Mouse (Mus musculus) neural tube, embryonic 13.5 days (tissue): ENCODE measurements at regions not wholly inside any gene's neighbourhood (a gene's known extent, or its start where the extent isn't known, plus 50 kb on each side); places are given as distances from the start of the nearest gene placed in this dataset.
A peak's percentile ranks its signal among the peaks of the same experiment; 100 is the strongest.

Source experiments
- ATAC-seq: fragments of 200-750 bp; cut with Nextera tagmentation; 2 replicates; pipeline ENCODE4 v1.8.0; 2017; ENCODE audit warnings: low read depth, mild to moderate bottlenecking, moderate TSS enrichment, moderate library complexity
- H3K27ac ChIP-seq: fragments of 300-500 bp; sonication (generic); replicated peaks from 2 replicates; pipeline ENCODE4 v1.5.1; 2015; ENCODE audit warnings: moderate library complexity, mild to moderate bottlenecking, inconsistent platforms
- H3K27me3 ChIP-seq: fragments of 300-500 bp; sonication (generic); 2 replicates; pipeline ENCODE4 v1.6.1; 2015; ENCODE audit warnings: mild to moderate bottlenecking, inconsistent platforms
- H3K36me3 ChIP-seq: fragments of 300-500 bp; sonication (generic); 2 replicates; pipeline ENCODE4 v1.6.1; 2015; ENCODE audit warnings: mild to moderate bottlenecking, inconsistent platforms
- H3K4me1 ChIP-seq: fragments of 300-500 bp; sonication (generic); replicated peaks from 2 replicates; pipeline ENCODE4 v1.6.1; 2015; ENCODE audit warnings: inconsistent platforms
- H3K4me2 ChIP-seq: fragments of 300-500 bp; sonication (generic); 2 replicates; pipeline ENCODE4 v1.6.1; 2015; ENCODE audit warnings: inconsistent platforms, mild to moderate bottlenecking, moderate library complexity
- H3K4me3 ChIP-seq: fragments of 300-500 bp; sonication (generic); 2 replicates; pipeline ENCODE4 v1.5.1; 2015; ENCODE audit warnings: mild to moderate bottlenecking, inconsistent platforms
- H3K9ac ChIP-seq: fragments of 300-500 bp; sonication (generic); 2 replicates; pipeline ENCODE4 v1.6.1; 2015; ENCODE audit warnings: moderate library complexity, mild to moderate bottlenecking, inconsistent platforms
- H3K9me3 ChIP-seq: fragments of 300-500 bp; sonication (generic); 2 replicates; pipeline ENCODE4 v1.6.1; 2016; ENCODE audit warnings: inconsistent platforms
- WGBS: fragments of 180-500 bp; shearing (Covaris S2); methylation state at CpG from one replicate; pipeline ENCODE4 v1.1.7; 2015; 5-methylcytosine and 5-hydroxymethylcytosine counted together

GRCm38 (mm10) chr3:34521357-34522053 is 128.7 kb upstream of the Sox2 start:
- Histone ChIP-seq H3K27me3 (no peaks in the 10 kb centered on the region), H3K9me3 (0 out of 2 replicates have a peak, but pooled peaks cover 2% of the 10 kb centered on the region), H3K4me1 (peaks cover 8% of the 10 kb centered on the region; the same call in 1 of the 2 replicates), H3K9ac (no peak overlapping the region), H3K4me2 (no peak overlapping the region), H3K4me3 (no peak overlapping the region), H3K27ac (no peak overlapping the region), H3K36me3 (no peaks in the 10 kb centered on the region)
- WGBS: 76% methylated on average over 14 of the region's 14 CpGs
- 0 out of 2 replicates have a peak, but pooled peaks have one; percentile 53 for ATAC-seq

- H3K36me3 ChIP-seq: peaks cover 4% of the 10 kb centered on the region; the same call in 1 of the 2 replicates
- no peak overlapping the region for H3K4me3 ChIP-seq
- H3K9ac ChIP-seq: no peak overlapping the region
- H3K4me2 ChIP-seq: no peak overlapping the region
- no peak for ATAC-seq
- H3K4me1 ChIP-seq: no peaks in the 10 kb centered on the region
- H3K27ac ChIP-seq: no peak overlapping the region
- H3K9me3 ChIP-seq: peaks cover 9% of the 10 kb centered on the region; the same call in 1 of the 2 replicates
- peaks cover 4% of the 10 kb centered on the region; the same call in 1 of the 2 replicates for H3K27me3 ChIP-seq
- 90% methylated on average over 13 of the region's 13 CpGs for WGBS
These were observed 137.6 kb upstream of the Sox2 start for GRCm38 (mm10) chr3:34512503-34513145.

- Histone ChIP-seq H3K27me3 (peaks cover 13% of the 10 kb centered on the region), H3K9ac (no peak overlapping the region), H3K4me1 (no peaks in the 10 kb centered on the region), H3K9me3 (peaks cover 9% of the 10 kb centered on the region; the same call in 1 of the 2 replicates), H3K36me3 (peaks cover 4% of the 10 kb centered on the region; the same call in 1 of the 2 replicates), H3K4me2 (no peak overlapping the region), H3K4me3 (no peak overlapping the region), H3K27ac (no peak overlapping the region)
- ATAC-seq: no peak
- 85% methylated on average over 4 of the region's 4 CpGs for WGBS
These were observed 139.5 kb upstream of the Sox2 start for GRCm38 (mm10) chr3:34510723-34511122.

GRCm38 (mm10) chr3:34509160-34509559 is 141.0 kb upstream of the Sox2 start:
- no peak overlapping the region for H3K27ac ChIP-seq
- no peak overlapping the region for H3K4me2 ChIP-seq
- WGBS: 47% methylated on average over 5 of the region's 5 CpGs
- no peak for ATAC-seq
- peaks cover 13% of the 10 kb centered on the region for H3K27me3 ChIP-seq
- no peak overlapping the region for H3K4me3 ChIP-seq
- H3K9ac ChIP-seq: no peak overlapping the region
- peaks cover 11% of the 10 kb centered on the region for H3K4me1 ChIP-seq
- H3K36me3 ChIP-seq: no peaks in the 10 kb centered on the region
- H3K9me3 ChIP-seq: 0 out of 2 replicates have a peak, but pooled peaks cover 3% of the 10 kb centered on the region

GRCm38 (mm10) chr3:34504573-34504894 is 145.7 kb upstream of the Sox2 start:
- Histone ChIP-seq H3K36me3 (no peaks in the 10 kb centered on the region), H3K9ac (no peak overlapping the region), H3K9me3 (no peaks in the 10 kb centered on the region), H3K27me3 (peaks cover 27% of the 10 kb centered on the region), H3K4me1 (peaks cover 18% of the 10 kb centered on the region), H3K4me3 (no peak overlapping the region), H3K4me2 (no peak overlapping the region), H3K27ac (no peak overlapping the region)
- WGBS: 9% methylated on average over 3 of the region's 3 CpGs
- peak; percentile 75 for ATAC-seq

- no peak overlapping the region for H3K27ac ChIP-seq
- H3K4me3 ChIP-seq: no peak overlapping the region
- H3K27me3 ChIP-seq: peaks cover 30% of the 10 kb centered on the region
- WGBS: 35% methylated on average over 13 of the region's 13 CpGs
- 0 out of 2 replicates have a peak overlapping the region, but pooled peaks have one; percentile 20 for H3K4me2 ChIP-seq
- no peaks in the 10 kb centered on the region for H3K9me3 ChIP-seq
- no peaks in the 10 kb centered on the region for H3K36me3 ChIP-seq
- H3K9ac ChIP-seq: no peak overlapping the region
- peak; percentile 84 for ATAC-seq
- H3K4me1 ChIP-seq: peaks cover 18% of the 10 kb centered on the region
These were observed 146.2 kb upstream of the Sox2 start for GRCm38 (mm10) chr3:34503874-34504572.

- H3K9ac ChIP-seq: no peak overlapping the region
- WGBS: 86% methylated on average over 8 of the region's 8 CpGs
- no peaks in the 10 kb centered on the region for H3K36me3 ChIP-seq
- peaks cover 18% of the 10 kb centered on the region for H3K27me3 ChIP-seq
- no peaks in the 10 kb centered on the region for H3K4me1 ChIP-seq
- ATAC-seq: no peak
- no peaks in the 10 kb centered on the region for H3K9me3 ChIP-seq
- no peak overlapping the region for H3K27ac ChIP-seq
- no peak overlapping the region for H3K4me2 ChIP-seq
- H3K4me3 ChIP-seq: no peak overlapping the region
These were observed 153.4 kb upstream of the Sox2 start for GRCm38 (mm10) chr3:34496839-34497238.

- WGBS: 78% methylated on average over 3 of the region's 3 CpGs
- Histone ChIP-seq H3K9me3 (no peaks in the 10 kb centered on the region), H3K27me3 (0 out of 2 replicates have a peak, but pooled peaks cover 7% of the 10 kb centered on the region)
These were observed 154.6 kb upstream of the Sox2 start for GRCm38 (mm10) chr3:34495615-34496014.

GRCm38 (mm10) chr3:34493921-34494320 is 156.3 kb upstream of the Sox2 start:
- Histone ChIP-seq H3K27me3 (peaks cover 3% of the 10 kb centered on the region; the same call in 1 of the 2 replicates), H3K9ac (no peak overlapping the region), H3K4me1 (no peaks in the 10 kb centered on the region), H3K36me3 (no peaks in the 10 kb centered on the region), H3K4me2 (no peak overlapping the region), H3K27ac (no peak overlapping the region), H3K4me3 (no peak overlapping the region), H3K9me3 (no peaks in the 10 kb centered on the region)
- ATAC-seq: no peak

More at GRCm38 (mm10) chr3:34495615-34496014, 154.6 kb upstream of the Sox2 start:
- no peak for ATAC-seq
- no peaks in the 10 kb centered on the region for H3K4me1 ChIP-seq
- no peak overlapping the region for H3K4me3 ChIP-seq
- no peak overlapping the region for H3K4me2 ChIP-seq
- H3K27ac ChIP-seq: no peak overlapping the region
- H3K36me3 ChIP-seq: no peaks in the 10 kb centered on the region
- H3K9ac ChIP-seq: no peak overlapping the region

- peaks cover 5% of the 10 kb centered on the region; the same call in 1 of the 2 replicates for H3K27me3 ChIP-seq
- no peak overlapping the region for H3K27ac ChIP-seq
- no peaks in the 10 kb centered on the region for H3K36me3 ChIP-seq
- H3K9me3 ChIP-seq: no peaks in the 10 kb centered on the region
- no peak overlapping the region for H3K9ac ChIP-seq
- no peak overlapping the region for H3K4me2 ChIP-seq
- no peak overlapping the region for H3K4me3 ChIP-seq
- peaks cover 14% of the 10 kb centered on the region for H3K4me1 ChIP-seq
- WGBS: 94% methylated on average over 2 of the region's 2 CpGs
- no peak for ATAC-seq
These were observed 161.2 kb upstream of the Sox2 start for GRCm38 (mm10) chr3:34489008-34489407.

- Histone ChIP-seq H3K4me2 (no peak overlapping the region), H3K4me1 (peaks cover 22% of the 10 kb centered on the region)
- 11% methylated on average over 9 of the region's 9 CpGs for WGBS
These were observed 163.7 kb upstream of the Sox2 start for GRCm38 (mm10) chr3:34486441-34487050.

More at GRCm38 (mm10) chr3:34486441-34487050, 163.7 kb upstream of the Sox2 start:
- Histone ChIP-seq H3K27ac (no peak overlapping the region), H3K27me3 (peaks cover 5% of the 10 kb centered on the region; the same call in 1 of the 2 replicates), H3K36me3 (no peaks in the 10 kb centered on the region), H3K9me3 (no peaks in the 10 kb centered on the region), H3K9ac (no peak overlapping the region), H3K4me3 (no peak overlapping the region)
- ATAC-seq: no peak
